Mouse (Mus musculus) urinary bladder, adult 18-20 months (tissue): ENCODE measurements around the gene Alox12.
A peak's percentile ranks its signal among the peaks of the same experiment; 100 is the strongest.

Experiments used
- DNase-seq, 2 experiments: peaks; one replicate each; pipeline ENCODE4 v3.0.0; 2022; ENCODE audit warnings: low spot score in 2 of 2, mixed read lengths in 2 of 2

The Alox12 gene

DNA sequence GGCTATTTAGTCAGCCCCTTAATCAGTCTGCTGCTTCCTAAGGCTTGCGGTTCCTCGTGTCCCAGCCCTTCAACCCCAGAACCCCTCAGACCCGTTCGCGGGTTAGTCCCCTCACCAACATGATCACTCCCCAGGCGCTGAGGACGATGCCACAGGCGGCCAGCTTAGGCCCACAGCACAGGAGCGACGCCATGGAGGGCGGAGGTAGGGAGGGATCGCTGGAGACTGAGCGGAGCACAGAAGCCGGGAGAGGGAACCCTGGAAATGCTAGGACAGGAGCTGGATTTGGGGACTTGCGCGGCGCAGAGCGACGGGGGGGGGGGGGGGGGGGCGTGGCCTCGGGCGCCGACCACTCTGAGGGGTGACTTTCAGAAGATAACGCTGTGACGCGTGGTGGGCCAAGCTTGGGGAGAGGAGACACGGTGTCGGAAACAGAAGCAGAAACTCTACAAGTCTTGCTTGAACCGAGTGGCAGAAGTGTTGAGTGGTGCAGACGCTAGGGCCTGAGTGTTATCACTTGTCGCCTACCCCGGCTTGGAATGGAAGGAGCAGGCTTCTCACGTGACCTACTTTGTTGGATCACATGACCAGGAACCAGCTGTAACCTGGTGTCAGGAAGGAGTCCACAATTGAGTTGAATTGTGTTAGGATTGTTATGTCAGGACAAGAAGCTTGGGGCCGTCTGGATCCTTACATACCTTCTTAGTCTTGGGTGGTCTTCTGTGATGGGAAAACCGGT lies 15.4 kb downstream of the Alox12 start, which contains the start of the genes Gm21988 and Rnasek:
Gene Gm21988 (minus strand): TSS at position 290 of the 739 bp plus-strand sequence.
Gene Rnasek (minus strand): TSS at position 302 of the 739 bp plus-strand sequence.
- DNase-seq: peak; percentile 76 to 81

DNA sequence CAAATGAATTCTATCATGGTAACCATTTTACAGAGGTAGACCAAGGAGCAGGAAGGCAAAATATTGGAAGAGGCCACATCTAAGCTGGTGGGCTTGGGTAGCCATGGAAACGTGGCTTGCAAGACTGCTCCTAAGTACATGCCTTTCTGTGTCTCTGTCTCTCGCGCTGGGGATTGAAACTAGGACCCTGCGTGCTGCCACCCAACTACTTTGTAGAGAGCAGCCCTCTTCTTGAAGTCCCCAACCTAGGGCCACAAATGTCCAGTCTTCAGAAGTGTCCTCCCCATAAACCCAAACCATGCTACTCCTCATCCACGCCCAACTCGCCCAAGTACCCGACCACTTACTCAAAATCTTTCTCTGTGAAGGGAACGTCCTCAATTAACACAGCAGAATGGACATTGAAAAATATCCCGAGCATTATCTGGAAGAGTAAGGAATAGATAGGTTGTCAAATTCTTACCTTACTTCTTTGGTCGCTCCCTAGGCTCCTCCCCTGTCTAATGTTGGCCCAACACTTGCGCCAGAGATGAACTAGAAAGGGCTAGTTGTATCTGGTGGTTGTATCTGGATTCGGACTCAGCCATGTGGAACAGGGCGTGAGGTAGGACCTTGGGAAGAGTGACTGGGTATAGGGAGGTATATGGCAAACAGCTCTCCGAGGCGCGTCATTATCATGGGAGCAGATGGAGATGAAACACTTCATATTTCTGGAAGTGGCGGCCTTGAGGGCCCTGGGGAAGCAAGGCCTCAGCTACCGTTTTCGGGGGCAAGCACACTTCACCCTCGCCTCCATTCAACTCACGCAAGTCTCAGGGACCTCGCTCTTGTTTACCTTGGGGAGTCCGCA lies 16.3 kb downstream of the Alox12 start:
- DNase-seq: no peak

- DNase-seq: peak; percentile 96 to 97
Measured at GRCm38 (mm10) chr11:70237457-70238167, 17.5 kb downstream of the Alox12 start, which contains the start of gene 0610010K14Rik. Gene 0610010K14Rik, minus strand, starts transcription at chr11:70237914.

GRCm38 (mm10) chr11:70236717-70237116 lies 18.4 kb downstream of the Alox12 start:
- no peak for DNase-seq

GRCm38 (mm10) chr11:70235254-70235900 lies 19.8 kb downstream of the Alox12 start:
- no peak for DNase-seq

DNA sequence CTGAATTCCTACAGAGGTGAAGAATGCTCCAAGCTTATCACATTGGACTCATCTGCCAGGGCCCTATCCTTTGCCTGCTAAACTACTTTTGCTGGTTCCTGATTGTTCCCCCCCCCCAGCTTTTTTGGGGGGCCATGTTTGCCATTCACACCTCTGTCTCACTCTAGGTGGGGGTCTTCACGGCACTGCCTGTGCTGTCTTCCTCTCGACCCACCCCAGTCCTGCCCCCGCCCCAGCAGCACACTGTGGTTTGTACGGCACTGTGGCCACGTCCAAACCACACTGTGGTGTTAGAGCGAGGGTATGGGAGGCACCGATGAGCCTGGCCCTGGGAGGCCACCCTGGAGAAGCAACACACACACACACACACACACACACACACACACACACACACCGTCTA lies 20.7 kb downstream of the Alox12 start:
- no peak for DNase-seq

GRCm38 (mm10) chr11:70234037-70234436 lies 21.1 kb downstream of the Alox12 start:
- DNase-seq: no peak

DNA sequence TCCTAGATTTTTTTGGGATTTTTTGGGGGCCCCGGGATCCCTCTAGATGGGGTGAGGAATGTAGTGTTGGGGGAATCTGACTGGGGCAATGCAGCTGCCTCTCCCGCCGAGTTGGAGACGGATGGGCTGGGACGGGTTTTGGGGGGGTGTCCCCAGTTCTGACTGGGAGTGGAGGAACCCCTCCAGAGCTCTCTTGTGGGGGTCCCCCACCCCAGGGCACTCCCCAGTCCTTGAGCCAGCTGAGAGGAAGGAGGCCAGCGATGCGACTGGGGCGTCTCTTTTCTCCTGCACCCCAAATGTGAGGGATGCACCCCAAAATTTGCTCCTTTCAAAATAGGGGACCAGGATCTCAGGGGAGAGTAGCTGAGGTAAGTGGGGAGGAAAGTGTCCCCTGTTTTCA lies 22.1 kb downstream of the Alox12 start:
- no peak for DNase-seq

DNA sequence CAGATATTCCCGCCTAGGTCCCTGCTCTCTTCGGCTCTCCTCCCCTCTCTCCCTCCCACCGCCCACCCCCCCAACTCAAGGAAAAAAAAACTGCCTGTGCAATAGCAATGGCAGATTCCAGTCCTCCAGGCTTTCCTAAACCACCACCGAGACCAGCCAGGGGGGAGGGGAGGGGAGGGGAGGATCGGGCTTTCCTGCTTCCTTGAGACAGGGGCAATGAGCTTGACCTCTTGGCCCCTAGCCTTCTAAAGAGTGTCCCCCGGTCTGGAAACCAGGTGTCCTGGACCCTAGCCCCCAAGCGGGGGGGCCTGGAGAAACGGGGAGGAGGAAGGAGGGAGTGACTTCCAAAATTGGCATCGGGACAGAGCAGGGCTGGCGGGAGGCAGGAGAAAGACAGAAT lies 22.6 kb downstream of the Alox12 start:
- DNase-seq: no peak

GRCm38 (mm10) chr11:70230239-70230727 lies 24.9 kb downstream of the Alox12 start:
- DNase-seq: peak; percentile 67 to 68

- no peak for DNase-seq
Measured at GRCm38 (mm10) chr11:70229260-70230010, 25.7 kb downstream of the Alox12 start, which contains the start of gene Bcl6b. Gene Bcl6b, minus strand, starts transcription at chr11:70229798.

- peak; percentile 54 to 70 for DNase-seq
Measured at GRCm38 (mm10) chr11:70228828-70229227, 26.3 kb downstream of the Alox12 start.

GRCm38 (mm10) chr11:70227661-70228245 lies 27.4 kb downstream of the Alox12 start:
- DNase-seq: no peak

DNA sequence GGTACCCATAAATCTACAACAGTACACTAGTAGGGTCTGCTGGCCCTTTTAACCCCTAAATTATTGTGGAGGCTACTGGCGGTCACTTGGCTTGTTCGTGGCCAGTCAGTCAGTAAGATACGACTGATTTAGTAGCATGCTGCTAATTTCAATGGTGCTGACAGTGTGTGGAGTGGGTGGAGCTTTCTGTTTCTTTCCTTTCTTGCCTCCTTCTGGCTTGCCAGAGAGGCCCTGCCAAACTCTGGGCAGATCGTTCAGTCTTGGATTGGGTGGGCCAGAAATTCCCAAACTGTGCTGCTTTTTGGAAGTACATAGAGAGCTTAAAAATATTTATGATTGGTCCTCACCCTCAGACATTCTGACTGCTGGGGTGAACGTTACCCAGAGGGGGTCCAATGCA lies 28.0 kb downstream of the Alox12 start:
- DNase-seq: no peak

GRCm38 (mm10) chr11:70226602-70226890 lies 28.6 kb downstream of the Alox12 start:
- peak in 1 of 2 experiments; percentile 39 for DNase-seq

- no peak for DNase-seq
Measured at GRCm38 (mm10) chr11:70225798-70226601, 29.2 kb downstream of the Alox12 start.

- DNase-seq: no peak
Measured at GRCm38 (mm10) chr11:70223724-70224123, 31.4 kb downstream of the Alox12 start.

GRCm38 (mm10) chr11:70221603-70222500 lies 33.3 kb downstream of the Alox12 start:
- no peak for DNase-seq
